Mouse (Mus musculus): ENCODE results near the gene Trank1. TPM values are rescaled to one million over a fixed set of nuclear protein-coding genes. Genes with fewer than 3 reads are reported as not detected.

Trank1 gene
- total and polyA plus RNA-seq, 2 experiments from 2014 or later, result 12.6 to 49.0 TPM

- Histone ChIP-seq H3K27ac (no peak overlapping the region), H3K9ac (replicated peaks; ENCODE audit: low read length) (no peak overlapping the region), H3K4me1 (ENCODE audit: insufficient read depth, low read length) (no peaks in the 10 kb centered on the region), H3K4me3 (ENCODE audit: low read length) (no peak overlapping the region), H3K36me3 (ENCODE audit: insufficient read depth, low read length) (no peaks in the 10 kb centered on the region; the same call in 1 of the 2 replicates), H3K4me2 (ENCODE audit: low read depth, low read length) (no peak overlapping the region), H3K27me3 (ENCODE audit: insufficient read depth, low read length) (no peaks in the 10 kb centered on the region), H3K9me3 (ENCODE audit: low read length) (no peaks in the 10 kb centered on the region)
- DNase-seq (ENCODE audit: low spot score) (no peak), ATAC-seq (no peak)
- TF ChIP-seq CTCF (IDR thresholded peaks at IDR 0.05; ENCODE audit: low read depth), result no peak
- 89% methylated on average over 18 of the region's 18 CpGs for WGBS
Measured at GRCm38 (mm10) chr9:111391926-111392442, 80.4 kb downstream of the Trank1 start.

GRCm38 (mm10) chr9:111395265-111395664 lies 83.7 kb downstream of the Trank1 start:
- Histone ChIP-seq H3K36me3 (ENCODE audit: insufficient read depth, low read length) (no peaks in the 10 kb centered on the region; the same call in 1 of the 2 replicates), H3K27me3 (ENCODE audit: insufficient read depth, low read length) (no peaks in the 10 kb centered on the region), H3K9ac (replicated peaks; ENCODE audit: low read length) (no peak overlapping the region), H3K4me2 (ENCODE audit: low read depth, low read length) (no peak overlapping the region), H3K4me3 (ENCODE audit: low read length) (no peak overlapping the region), H3K4me1 (ENCODE audit: insufficient read depth, low read length) (no peaks in the 10 kb centered on the region), H3K27ac (no peak overlapping the region), H3K9me3 (ENCODE audit: low read length) (no peaks in the 10 kb centered on the region)
- 68% methylated on average over 5 of the region's 5 CpGs for WGBS
- DNase-seq (ENCODE audit: low spot score) (no peak), ATAC-seq (no peak)
- no peak for TF ChIP-seq CTCF (IDR thresholded peaks at IDR 0.05; ENCODE audit: low read depth)

GRCm38 (mm10) chr9:111398059-111398458 lies 86.5 kb downstream of the Trank1 start:
- no peaks in the 10 kb centered on the region for H3K27me3 ChIP-seq (ENCODE audit: insufficient read depth, low read length)
- no peak overlapping the region for H3K4me2 ChIP-seq (ENCODE audit: low read depth, low read length)
- H3K4me3 ChIP-seq (ENCODE audit: low read length), result no peak overlapping the region
- H3K9ac ChIP-seq (replicated peaks; ENCODE audit: low read length), result no peak overlapping the region
- DNase-seq (ENCODE audit: low spot score) (no peak), ATAC-seq (no peak)
- H3K36me3 ChIP-seq (ENCODE audit: insufficient read depth, low read length), result no peaks in the 10 kb centered on the region; the same call in 1 of the 2 replicates
- TF ChIP-seq CTCF (IDR thresholded peaks at IDR 0.05; ENCODE audit: low read depth), result no peak
- no peaks in the 10 kb centered on the region for H3K9me3 ChIP-seq (ENCODE audit: low read length)
- no peaks in the 10 kb centered on the region for H3K4me1 ChIP-seq (ENCODE audit: insufficient read depth, low read length)
- no peak overlapping the region for H3K27ac ChIP-seq
- 75% methylated on average over 2 of the region's 2 CpGs for WGBS

- ATAC-seq (no peak), DNase-seq (ENCODE audit: low spot score) (no peak)
- H3K9me3 ChIP-seq (ENCODE audit: low read length), result no peaks in the 10 kb centered on the region
- no peaks in the 10 kb centered on the region for H3K27me3 ChIP-seq (ENCODE audit: insufficient read depth, low read length)
- no peak overlapping the region for H3K9ac ChIP-seq (replicated peaks; ENCODE audit: low read length)
- H3K36me3 ChIP-seq (ENCODE audit: insufficient read depth, low read length), result no peaks in the 10 kb centered on the region; the same call in 1 of the 2 replicates
- WGBS, result 86% methylated on average over 4 of the region's 4 CpGs
- no peak overlapping the region for H3K4me2 ChIP-seq (ENCODE audit: low read depth, low read length)
- H3K27ac ChIP-seq, result no peak overlapping the region
- H3K4me1 ChIP-seq (ENCODE audit: insufficient read depth, low read length), result no peaks in the 10 kb centered on the region
- TF ChIP-seq CTCF (IDR thresholded peaks at IDR 0.05; ENCODE audit: low read depth), result no peak
- H3K4me3 ChIP-seq (ENCODE audit: low read length), result no peak overlapping the region
Measured at GRCm38 (mm10) chr9:111400089-111400488, 88.5 kb downstream of the Trank1 start.

- no peak for DNase-seq (ENCODE audit: low spot score)
- ATAC-seq, result no peak
- no peaks in the 10 kb centered on the region for H3K27me3 ChIP-seq (ENCODE audit: insufficient read depth, low read length)
- WGBS, result 93% methylated on average over 4 of the region's 4 CpGs
- H3K4me2 ChIP-seq (ENCODE audit: low read depth, low read length), result no peak overlapping the region
- no peak overlapping the region for H3K4me3 ChIP-seq (ENCODE audit: low read length)
- no peak overlapping the region for H3K9ac ChIP-seq (replicated peaks; ENCODE audit: low read length)
- H3K9me3 ChIP-seq (ENCODE audit: low read length), result no peaks in the 10 kb centered on the region
- no peaks in the 10 kb centered on the region for H3K4me1 ChIP-seq (ENCODE audit: insufficient read depth, low read length)
- H3K36me3 ChIP-seq (ENCODE audit: insufficient read depth, low read length), result no peaks in the 10 kb centered on the region
- TF ChIP-seq CTCF (IDR thresholded peaks at IDR 0.05; ENCODE audit: low read depth), result no peak
- no peak overlapping the region for H3K27ac ChIP-seq
Measured at GRCm38 (mm10) chr9:111403159-111403558, 91.6 kb downstream of the Trank1 start.

- Histone ChIP-seq H3K9me3 (ENCODE audit: low read length) (no peaks in the 10 kb centered on the region), H3K4me1 (ENCODE audit: insufficient read depth, low read length) (no peaks in the 10 kb centered on the region), H3K4me3 (ENCODE audit: low read length) (no peak overlapping the region), H3K27ac (no peak overlapping the region), H3K9ac (replicated peaks; ENCODE audit: low read length) (no peak overlapping the region), H3K36me3 (ENCODE audit: insufficient read depth, low read length) (no peaks in the 10 kb centered on the region), H3K27me3 (ENCODE audit: insufficient read depth, low read length) (no peaks in the 10 kb centered on the region), H3K4me2 (ENCODE audit: low read depth, low read length) (no peak overlapping the region)
- ATAC-seq (no peak), DNase-seq (ENCODE audit: low spot score) (no peak)
- TF ChIP-seq CTCF (IDR thresholded peaks at IDR 0.05; ENCODE audit: low read depth), result no peak
- WGBS, result 87% methylated on average over 12 of the region's 12 CpGs
Measured at GRCm38 (mm10) chr9:111404346-111405079, 93.0 kb downstream of the Trank1 start.

- Histone ChIP-seq H3K27me3 (ENCODE audit: insufficient read depth, low read length) (no peaks in the 10 kb centered on the region), H3K4me3 (ENCODE audit: low read length) (no peak overlapping the region), H3K9me3 (ENCODE audit: low read length) (no peaks in the 10 kb centered on the region), H3K27ac (no peak overlapping the region), H3K4me1 (ENCODE audit: insufficient read depth, low read length) (no peaks in the 10 kb centered on the region), H3K9ac (replicated peaks; ENCODE audit: low read length) (no peak overlapping the region), H3K36me3 (ENCODE audit: insufficient read depth, low read length) (no peaks in the 10 kb centered on the region), H3K4me2 (ENCODE audit: low read depth, low read length) (no peak overlapping the region)
- ATAC-seq, result no peak
- TF ChIP-seq CTCF (IDR thresholded peaks at IDR 0.05; ENCODE audit: low read depth), result no peak
- WGBS, result 85% methylated on average over 6 of the region's 6 CpGs
- DNase-seq (ENCODE audit: low spot score), result no peak
Measured at GRCm38 (mm10) chr9:111405080-111405428, 93.5 kb downstream of the Trank1 start.
